Mouse (Mus musculus) embryonic fibroblast, embryonic 13.5 days (primary cell): Measurements from ENCODE around the gene Baz2b.
"Not testable (repeated sequence)": the region's sequence is repeated elsewhere in the genome, so short reads cannot be mapped to it uniquely, and the experiment has no call there.

ENCODE experiments used
- CTCF ChIP-seq: IDR thresholded peaks from 2 replicates; pipeline ENCODE4 v1.5.1; 2011; ENCODE audit warnings: mild to moderate bottlenecking, control low read depth, low read length, moderate library complexity, borderline replicate concordance; ENCODE audit not compliant: insufficient read depth
- POLR2A ChIP-seq: IDR thresholded peaks from 2 replicates; pipeline ENCODE4 v1.6.1; 2011; ENCODE audit warnings: low read depth, mild to moderate bottlenecking, control low read depth, low read length, moderate library complexity

- TF ChIP-seq CTCF, POLR2A: not testable (repeated sequence)
Measured at GRCm38 (mm10) chr2:60134958-60135357, 74.7 kb downstream of the Baz2b start.
